Mouse (Mus musculus) hindbrain, postnatal 0 days (tissue): ENCODE measurements around the gene Tyk2. TPM values are rescaled to one million over a fixed set of nuclear protein-coding genes. Genes with fewer than 3 reads are reported as not detected.
A peak's percentile ranks its signal among the peaks of the same experiment; 100 is the strongest.

Experiments
- ATAC-seq: fragments of 200-750 bp; cut with Nextera tagmentation; 2 replicates; pipeline ENCODE4 v1.8.0; 2017; ENCODE audit warnings: mild to moderate bottlenecking, moderate TSS enrichment, moderate library complexity
- DNase-seq: peaks from one replicate; pipeline ENCODE4 v3.0.0-alpha.2; 2015; ENCODE audit warnings: low spot score
- H3K27ac ChIP-seq: fragments of 300-500 bp; sonication (generic); 2 replicates; pipeline ENCODE4 v1.5.1; 2014; ENCODE audit warnings: mild to moderate bottlenecking
- H3K27me3 ChIP-seq: fragments of 300-500 bp; sonication (generic); 2 replicates; pipeline ENCODE4 v1.6.1; 2014; ENCODE audit warnings: low read length, mixed read lengths; ENCODE audit not compliant: insufficient read depth
- H3K36me3 ChIP-seq: fragments of 300-500 bp; sonication (generic); 2 replicates; pipeline ENCODE4 v1.6.1; 2014; ENCODE audit warnings: low read length, mixed read lengths; ENCODE audit not compliant: insufficient read depth
- H3K4me1 ChIP-seq: fragments of 300-500 bp; sonication (generic); 2 replicates; pipeline ENCODE4 v1.6.1; 2014; ENCODE audit warnings: antibody characterized with exemption, low read length, mixed read lengths; ENCODE audit not compliant: insufficient read depth
- H3K4me2 ChIP-seq: fragments of 300-500 bp; sonication (generic); 2 replicates; pipeline ENCODE4 v1.6.1; 2014; ENCODE audit warnings: low read depth, mild to moderate bottlenecking, low read length, moderate library complexity, mixed read lengths
- H3K4me3 ChIP-seq: fragments of 300-500 bp; sonication (generic); 2 replicates; pipeline ENCODE4 v1.5.1; 2014; ENCODE audit warnings: low read length
- H3K9ac ChIP-seq: fragments of 300-500 bp; sonication (generic); replicated peaks from 2 replicates; pipeline ENCODE4 v1.6.1; 2014; ENCODE audit warnings: mild to moderate bottlenecking, low read length, moderate library complexity, mixed read lengths
- H3K9me3 ChIP-seq: fragments of 300-500 bp; sonication (generic); 2 replicates; pipeline ENCODE4 v1.6.1; 2016; ENCODE audit warnings: low read length, mixed read lengths
- CTCF ChIP-seq: IDR thresholded peaks from 2 replicates; pipeline ENCODE4 v1.5.1; 2016; ENCODE audit warnings: antibody characterized with exemption, control low read depth, low read depth
- WGBS: fragments of 180-500 bp; shearing (Covaris S2); extraction: QIAGEN DNeasy Blood & Tissue Kit; methylation state at CpG from one replicate; pipeline ENCODE4 v1.1.7; 2014; 5-methylcytosine and 5-hydroxymethylcytosine counted together
- polyA plus RNA-seq: library from polyadenylated mRNA; unstranded; fragments of >200 nt; fragmentation: Nextera tagmentation; extraction: Ambion mirVana; gene quantifications from 2 replicates; pipeline ENCODE4 v1.2.1, GENCODE M21; 2015
- total RNA-seq: library from RNA; depleted of rRNA; stranded (reverse); fragments of >200 nt; gene quantifications from 2 replicates; pipeline ENCODE4 v1.2.3, GENCODE M21; 2014

Gene Tyk2
- total and polyA plus RNA-seq, 2 experiments from 2014 or later: 5.7 to 15.4 TPM

DNA sequence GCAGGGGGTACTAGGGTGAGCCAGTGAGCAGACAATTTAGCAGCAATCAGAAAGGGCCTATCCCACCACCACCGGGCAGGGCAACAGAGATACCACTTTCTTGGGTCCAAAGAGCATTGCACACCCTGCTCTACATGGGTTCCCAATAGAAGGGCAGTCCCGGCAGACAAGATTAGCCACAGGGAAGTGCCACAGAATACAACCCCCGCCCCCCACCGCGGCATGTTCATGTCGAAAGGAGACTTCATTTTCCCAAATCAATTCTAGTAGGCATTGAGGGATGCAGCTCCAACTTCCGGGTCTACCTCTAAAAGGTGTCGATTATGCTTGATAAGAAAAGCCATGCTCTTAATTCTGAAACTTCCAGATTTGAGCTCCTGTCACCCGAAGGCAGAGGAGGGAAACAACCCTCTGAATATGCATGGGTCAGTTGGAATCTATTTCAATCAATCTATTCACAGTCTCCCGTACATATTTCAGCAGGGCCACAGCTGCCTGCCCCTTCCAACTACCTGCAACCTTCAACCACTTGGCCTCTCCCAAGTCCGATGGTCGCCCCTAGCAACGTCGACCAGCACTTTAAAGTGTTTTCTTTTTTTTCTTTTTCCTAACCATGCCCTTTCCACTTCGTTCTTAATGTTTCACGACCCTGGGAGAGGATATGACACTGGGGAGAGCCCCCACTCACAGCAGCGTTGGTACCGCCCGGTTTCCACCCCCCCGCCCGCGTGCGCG lies 39.9 kb downstream of the Tyk2 start:
- TF ChIP-seq CTCF: no peak
- Histone ChIP-seq H3K27ac (peak overlapping the region; percentile 88), H3K27me3 (no peaks in the 10 kb centered on the region), H3K36me3 (peaks cover 28% of the 10 kb centered on the region), H3K4me2 (peak overlapping the region; percentile 70), H3K9ac (peak overlapping the region; percentile 70), H3K4me3 (peak overlapping the region; percentile 64), H3K9me3 (no peaks in the 10 kb centered on the region), H3K4me1 (peaks cover 8% of the 10 kb centered on the region)
- DNase-seq (no peak), ATAC-seq (peak; percentile 5; the same call in 1 of the 2 replicates)
- 2% methylated on average over 24 of the region's 24 CpGs for WGBS

DNA sequence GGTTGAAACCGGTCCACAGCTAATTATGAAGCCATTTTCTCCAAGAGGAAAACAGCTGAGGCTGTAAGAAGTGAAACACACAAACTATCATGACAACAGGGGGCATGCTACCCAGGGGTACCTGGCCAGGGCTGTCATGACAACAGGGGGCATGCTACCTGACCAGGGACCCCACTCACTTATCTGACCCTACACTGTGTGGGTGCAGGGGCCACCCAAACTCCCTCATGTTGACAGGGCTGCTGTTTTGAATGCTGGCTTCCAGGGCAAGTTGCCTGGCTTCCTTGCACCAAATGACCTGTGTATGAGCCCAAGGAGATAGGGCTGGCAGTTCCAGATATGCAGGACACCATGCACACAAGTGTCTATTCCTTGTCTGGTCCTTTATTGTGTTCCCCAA lies 40.5 kb downstream of the Tyk2 start:
- no peak for ATAC-seq
- DNase-seq: no peak
- H3K4me3 ChIP-seq: peak overlapping the region; percentile 64
- WGBS: 84% methylated on average over 1 of the region's 1 CpGs
- no peak overlapping the region for H3K27ac ChIP-seq
- H3K27me3 ChIP-seq: no peaks in the 10 kb centered on the region
- H3K36me3 ChIP-seq: peaks cover 31% of the 10 kb centered on the region
- H3K9me3 ChIP-seq: no peaks in the 10 kb centered on the region
- peak overlapping the region; percentile 70 for H3K4me2 ChIP-seq
- peaks cover 8% of the 10 kb centered on the region for H3K4me1 ChIP-seq
- H3K9ac ChIP-seq: peak overlapping the region; percentile 70
- no peak for TF ChIP-seq CTCF

DNA sequence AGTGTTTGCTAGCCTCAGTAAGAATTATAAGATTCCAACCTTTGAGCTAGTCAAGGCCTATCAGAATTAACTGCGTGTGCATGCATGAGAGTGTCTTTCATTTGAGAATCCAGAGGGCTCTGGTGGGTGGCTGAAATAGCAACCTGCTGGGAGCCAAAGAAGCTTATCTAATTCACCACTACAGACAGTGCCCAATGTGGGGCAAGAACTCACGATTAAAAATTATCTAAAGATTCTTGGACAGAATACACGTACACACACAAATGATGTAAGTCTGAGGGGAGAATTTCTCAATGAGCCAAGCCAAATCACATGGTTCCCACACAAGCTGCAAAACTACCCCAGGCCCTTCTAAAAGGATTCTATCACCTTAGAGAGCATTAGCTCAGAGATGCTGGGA lies 47.7 kb downstream of the Tyk2 start:
- Histone ChIP-seq H3K27ac (no peak overlapping the region), H3K4me1 (no peaks in the 10 kb centered on the region), H3K36me3 (peaks cover 66% of the 10 kb centered on the region), H3K4me2 (no peak overlapping the region), H3K9me3 (no peaks in the 10 kb centered on the region), H3K4me3 (no peak overlapping the region), H3K27me3 (no peaks in the 10 kb centered on the region), H3K9ac (no peak overlapping the region)
- no peak for TF ChIP-seq CTCF
- DNase-seq: no peak
- 80% methylated on average over 3 of the region's 3 CpGs for WGBS
- no peak for ATAC-seq

DNA sequence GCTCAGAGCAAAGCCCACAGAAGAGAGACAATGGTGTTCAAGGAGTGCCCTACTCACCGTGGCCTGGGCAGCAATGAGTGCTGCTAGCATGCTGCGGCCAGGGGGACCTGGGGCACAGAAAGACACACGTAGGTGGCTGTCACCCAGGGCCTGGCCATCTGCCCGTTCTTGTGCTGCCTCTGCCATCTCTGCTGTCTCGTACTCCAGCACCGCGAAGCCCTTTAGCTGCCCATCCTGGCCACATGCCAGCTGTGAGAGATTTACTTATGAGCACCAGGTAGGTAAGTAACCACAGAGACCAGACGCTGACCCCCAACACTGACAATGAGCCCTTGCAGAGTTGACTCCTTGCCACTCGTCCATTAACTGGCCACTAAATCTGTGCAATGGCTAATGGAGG lies 49.9 kb downstream of the Tyk2 start:
- Histone ChIP-seq H3K27me3 (no peaks in the 10 kb centered on the region), H3K4me1 (no peaks in the 10 kb centered on the region), H3K4me2 (no peak overlapping the region), H3K36me3 (peaks cover 63% of the 10 kb centered on the region), H3K9ac (no peak overlapping the region), H3K4me3 (no peak overlapping the region), H3K9me3 (no peaks in the 10 kb centered on the region), H3K27ac (no peak overlapping the region)
- TF ChIP-seq CTCF: no peak
- no peak for ATAC-seq
- WGBS: 63% methylated on average over 9 of the region's 9 CpGs
- DNase-seq: no peak

DNA sequence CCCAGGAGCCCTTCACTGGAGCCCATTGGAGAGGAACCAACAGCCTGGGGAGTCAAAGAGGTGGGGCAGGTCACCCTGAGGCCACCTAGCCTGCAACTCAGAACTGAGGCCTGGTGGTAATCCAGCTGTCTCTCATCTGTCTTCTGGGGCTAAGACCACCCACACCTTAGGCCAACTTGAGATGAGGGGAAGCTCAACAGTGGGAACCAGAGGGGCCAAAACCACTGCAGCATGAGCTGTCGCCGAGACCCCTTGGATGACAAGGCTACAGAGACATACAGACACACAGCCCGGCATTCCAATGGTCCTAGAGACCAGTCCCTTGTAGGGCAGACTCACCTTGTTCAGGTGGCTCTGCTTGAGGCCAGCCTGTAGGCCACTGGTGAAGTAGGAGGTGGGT lies 55.4 kb downstream of the Tyk2 start:
- Histone ChIP-seq H3K4me1 (peaks cover 15% of the 10 kb centered on the region; the same call in 1 of the 2 replicates), H3K4me2 (no peak overlapping the region), H3K9ac (no peak overlapping the region), H3K9me3 (no peaks in the 10 kb centered on the region), H3K4me3 (no peak overlapping the region), H3K27ac (no peak overlapping the region), H3K27me3 (no peaks in the 10 kb centered on the region), H3K36me3 (peaks cover 34% of the 10 kb centered on the region)
- DNase-seq (no peak), ATAC-seq (no peak)
- WGBS: 83% methylated on average over 3 of the region's 3 CpGs
- TF ChIP-seq CTCF: no peak

DNA sequence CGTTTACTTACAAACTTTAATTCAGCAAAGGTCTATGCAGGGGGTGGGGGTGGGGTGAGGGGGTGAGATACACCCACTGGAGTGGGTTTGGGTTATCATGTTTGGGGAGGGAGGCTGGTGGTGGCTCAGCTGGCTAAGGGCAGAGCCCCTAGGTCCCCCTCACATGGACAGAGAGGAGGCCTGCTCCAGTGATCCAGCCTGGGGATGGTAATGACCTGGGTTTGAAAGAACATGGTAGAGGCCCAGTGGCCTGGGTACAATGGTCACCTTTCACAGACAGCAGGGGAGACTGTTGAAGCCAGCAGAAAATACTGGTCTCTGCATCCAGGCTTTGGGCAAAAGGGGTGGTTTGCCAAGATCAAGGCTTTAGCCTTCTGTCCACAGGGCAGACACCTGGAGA lies 56.9 kb downstream of the Tyk2 start:
- no peak overlapping the region for H3K27ac ChIP-seq
- peaks cover 20% of the 10 kb centered on the region for H3K36me3 ChIP-seq
- no peaks in the 10 kb centered on the region for H3K27me3 ChIP-seq
- H3K9me3 ChIP-seq: no peaks in the 10 kb centered on the region
- H3K4me3 ChIP-seq: no peak overlapping the region
- no peak for ATAC-seq
- TF ChIP-seq CTCF: no peak
- H3K4me2 ChIP-seq: no peak overlapping the region
- H3K4me1 ChIP-seq: peaks cover 15% of the 10 kb centered on the region; the same call in 1 of the 2 replicates
- no peak overlapping the region for H3K9ac ChIP-seq
- 66% methylated on average over 1 of the region's 1 CpGs for WGBS
- DNase-seq: no peak
